Mouse (Mus musculus): ENCODE results near the gene Stox2. TPM values are rescaled to one million over a fixed set of nuclear protein-coding genes. Genes with fewer than 3 reads are reported as not detected.
A peak's percentile ranks its signal among the peaks of the same experiment; 100 is the strongest.

Stox2 gene
- polyA plus RNA-seq, 1 experiment from 2014 or later: 7.3 TPM

GRCm38 (mm10) chr8:47355340-47355906, 90.7 kb downstream of the Stox2 start:
- no peak overlapping the region for H3K4me2 ChIP-seq (ENCODE audit: low read depth, low read length)
- WGBS: 88% methylated on average over 8 of the region's 8 CpGs
- H3K9me3 ChIP-seq (replicated peaks; ENCODE audit: control insufficient read depth, low read length): no peaks in the 10 kb centered on the region
- no peak overlapping the region for H3K4me3 ChIP-seq (ENCODE audit: low read length)
- H3K27me3 ChIP-seq (ENCODE audit: control insufficient read depth, insufficient read depth, low read length): no peaks in the 10 kb centered on the region; the same call in 1 of the 2 replicates
- no peaks in the 10 kb centered on the region for H3K36me3 ChIP-seq (ENCODE audit: control insufficient read depth, insufficient read depth)
- H3K9ac ChIP-seq (ENCODE audit: low read length): no peak overlapping the region
- no peak for ATAC-seq (replicated peaks; ENCODE audit: extremely low read depth, insufficient read depth, low FRiP score)
- H3K27ac ChIP-seq (ENCODE audit: low read length): no peak overlapping the region
- H3K4me1 ChIP-seq (ENCODE audit: control insufficient read depth, insufficient read depth, low read length): peaks cover 20% of the 10 kb centered on the region

GRCm38 (mm10) chr8:47354523-47355168, 91.5 kb downstream of the Stox2 start:
- Histone ChIP-seq H3K27ac (ENCODE audit: low read length) (peak overlapping the region; percentile 24; the same call in 1 of the 2 replicates), H3K27me3 (ENCODE audit: control insufficient read depth, insufficient read depth, low read length) (no peaks in the 10 kb centered on the region; the same call in 1 of the 2 replicates)
- no peak for ATAC-seq (replicated peaks; ENCODE audit: extremely low read depth, insufficient read depth, low FRiP score)

GRCm38 (mm10) chr8:47351914-47352701, 94.1 kb downstream of the Stox2 start:
- Histone ChIP-seq H3K4me3 (ENCODE audit: low read length) (peak overlapping the region; percentile 36), H3K4me1 (ENCODE audit: control insufficient read depth, insufficient read depth, low read length) (peaks cover 22% of the 10 kb centered on the region), H3K27ac (ENCODE audit: low read length) (peak overlapping the region; percentile 74), H3K9me3 (replicated peaks; ENCODE audit: control insufficient read depth, low read length) (no peaks in the 10 kb centered on the region), H3K36me3 (ENCODE audit: control insufficient read depth, insufficient read depth) (no peaks in the 10 kb centered on the region), H3K9ac (ENCODE audit: low read length) (peak overlapping the region; percentile 54), H3K27me3 (ENCODE audit: control insufficient read depth, insufficient read depth, low read length) (no peaks in the 10 kb centered on the region; the same call in 1 of the 2 replicates), H3K4me2 (ENCODE audit: low read depth, low read length) (peak overlapping the region; percentile 59)
- ATAC-seq (replicated peaks; ENCODE audit: extremely low read depth, insufficient read depth, low FRiP score): peak; percentile 90
- 22% methylated on average over 21 of the region's 21 CpGs for WGBS

More at GRCm38 (mm10) chr8:47354523-47355168, 91.5 kb downstream of the Stox2 start:
- Histone ChIP-seq H3K9me3 (replicated peaks; ENCODE audit: control insufficient read depth, low read length) (no peaks in the 10 kb centered on the region), H3K36me3 (ENCODE audit: control insufficient read depth, insufficient read depth) (no peaks in the 10 kb centered on the region), H3K4me2 (ENCODE audit: low read depth, low read length) (no peak overlapping the region), H3K9ac (ENCODE audit: low read length) (no peak overlapping the region), H3K4me1 (ENCODE audit: control insufficient read depth, insufficient read depth, low read length) (peaks cover 20% of the 10 kb centered on the region), H3K4me3 (ENCODE audit: low read length) (no peak overlapping the region)
- 54% methylated on average over 12 of the region's 12 CpGs for WGBS

GRCm38 (mm10) chr8:47349082-47349481, 97.1 kb downstream of the Stox2 start:
- H3K9me3 ChIP-seq (replicated peaks; ENCODE audit: control insufficient read depth, low read length): no peaks in the 10 kb centered on the region
- WGBS: 38% methylated on average over 8 of the region's 8 CpGs
- no peaks in the 10 kb centered on the region for H3K27me3 ChIP-seq (ENCODE audit: control insufficient read depth, insufficient read depth, low read length)
- no peak overlapping the region for H3K9ac ChIP-seq (ENCODE audit: low read length)
- H3K27ac ChIP-seq (ENCODE audit: low read length): no peak overlapping the region
- ATAC-seq (replicated peaks; ENCODE audit: extremely low read depth, insufficient read depth, low FRiP score): no peak
- H3K4me1 ChIP-seq (ENCODE audit: control insufficient read depth, insufficient read depth, low read length): peaks cover 15% of the 10 kb centered on the region
- no peaks in the 10 kb centered on the region for H3K36me3 ChIP-seq (ENCODE audit: control insufficient read depth, insufficient read depth)
- no peak overlapping the region for H3K4me3 ChIP-seq (ENCODE audit: low read length)
- H3K4me2 ChIP-seq (ENCODE audit: low read depth, low read length): no peak overlapping the region

GRCm38 (mm10) chr8:47347809-47348208, 98.4 kb downstream of the Stox2 start:
- Histone ChIP-seq H3K9ac (ENCODE audit: low read length) (no peak overlapping the region), H3K27ac (ENCODE audit: low read length) (no peak overlapping the region), H3K36me3 (ENCODE audit: control insufficient read depth, insufficient read depth) (no peaks in the 10 kb centered on the region), H3K4me1 (ENCODE audit: control insufficient read depth, insufficient read depth, low read length) (peaks cover 15% of the 10 kb centered on the region), H3K4me2 (ENCODE audit: low read depth, low read length) (no peak overlapping the region), H3K9me3 (replicated peaks; ENCODE audit: control insufficient read depth, low read length) (no peaks in the 10 kb centered on the region), H3K27me3 (ENCODE audit: control insufficient read depth, insufficient read depth, low read length) (no peaks in the 10 kb centered on the region), H3K4me3 (ENCODE audit: low read length) (no peak overlapping the region)
- 55% methylated on average over 6 of the region's 6 CpGs for WGBS
- ATAC-seq (replicated peaks; ENCODE audit: extremely low read depth, insufficient read depth, low FRiP score): no peak

DNA sequence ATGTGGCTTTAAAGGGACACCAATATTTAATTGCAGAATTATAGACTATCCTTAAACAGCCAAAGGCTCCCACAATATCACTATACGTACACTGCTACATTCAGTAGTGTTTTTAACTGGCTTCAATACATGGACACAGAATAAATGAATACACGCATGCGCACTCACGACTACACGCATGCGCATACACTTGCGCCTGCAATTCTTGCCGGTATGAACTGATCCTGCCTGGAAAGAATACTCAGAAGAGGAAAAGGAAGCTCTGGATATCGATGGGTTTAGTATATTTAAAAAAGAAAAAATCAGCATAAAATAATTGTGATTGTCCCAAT, 100.4 kb downstream of the Stox2 start:
- peaks cover 4% of the 10 kb centered on the region; the same call in 1 of the 2 replicates for H3K4me1 ChIP-seq (ENCODE audit: control insufficient read depth, insufficient read depth, low read length)
- no peaks in the 10 kb centered on the region for H3K36me3 ChIP-seq (ENCODE audit: control insufficient read depth, insufficient read depth)
- H3K27ac ChIP-seq (ENCODE audit: low read length): no peak overlapping the region
- no peak overlapping the region for H3K4me3 ChIP-seq (ENCODE audit: low read length)
- no peak overlapping the region for H3K4me2 ChIP-seq (ENCODE audit: low read depth, low read length)
- no peaks in the 10 kb centered on the region for H3K27me3 ChIP-seq (ENCODE audit: control insufficient read depth, insufficient read depth, low read length)
- WGBS: 93% methylated on average over 9 of the region's 9 CpGs
- ATAC-seq (replicated peaks; ENCODE audit: extremely low read depth, insufficient read depth, low FRiP score): no peak
- no peaks in the 10 kb centered on the region for H3K9me3 ChIP-seq (replicated peaks; ENCODE audit: control insufficient read depth, low read length)
- H3K9ac ChIP-seq (ENCODE audit: low read length): no peak overlapping the region

GRCm38 (mm10) chr8:47345085-47345771, 100.9 kb downstream of the Stox2 start:
- Histone ChIP-seq H3K27ac (ENCODE audit: low read length) (peak overlapping the region; percentile 42; the same call in 1 of the 2 replicates), H3K9me3 (replicated peaks; ENCODE audit: control insufficient read depth, low read length) (no peaks in the 10 kb centered on the region), H3K27me3 (ENCODE audit: control insufficient read depth, insufficient read depth, low read length) (no peaks in the 10 kb centered on the region), H3K9ac (ENCODE audit: low read length) (no peak overlapping the region), H3K4me1 (ENCODE audit: control insufficient read depth, insufficient read depth, low read length) (peaks cover 4% of the 10 kb centered on the region; the same call in 1 of the 2 replicates), H3K4me3 (ENCODE audit: low read length) (no peak overlapping the region), H3K36me3 (ENCODE audit: control insufficient read depth, insufficient read depth) (no peaks in the 10 kb centered on the region), H3K4me2 (ENCODE audit: low read depth, low read length) (peak overlapping the region; percentile 4; the same call in 1 of the 2 replicates)
- WGBS: 55% methylated on average over 15 of the region's 15 CpGs
- no peak for ATAC-seq (replicated peaks; ENCODE audit: extremely low read depth, insufficient read depth, low FRiP score)

- peaks cover 2% of the 10 kb centered on the region; the same call in 1 of the 2 replicates for H3K4me1 ChIP-seq (ENCODE audit: control insufficient read depth, insufficient read depth, low read length)
- no peak overlapping the region for H3K27ac ChIP-seq (ENCODE audit: low read length)
- H3K27me3 ChIP-seq (ENCODE audit: control insufficient read depth, insufficient read depth, low read length): no peaks in the 10 kb centered on the region
- H3K36me3 ChIP-seq (ENCODE audit: control insufficient read depth, insufficient read depth): no peaks in the 10 kb centered on the region
- 74% methylated on average over 11 of the region's 11 CpGs for WGBS
- H3K4me2 ChIP-seq (ENCODE audit: low read depth, low read length): no peak overlapping the region
- no peak overlapping the region for H3K4me3 ChIP-seq (ENCODE audit: low read length)
- no peak for ATAC-seq (replicated peaks; ENCODE audit: extremely low read depth, insufficient read depth, low FRiP score)
- no peaks in the 10 kb centered on the region for H3K9me3 ChIP-seq (replicated peaks; ENCODE audit: control insufficient read depth, low read length)
- H3K9ac ChIP-seq (ENCODE audit: low read length): no peak overlapping the region
These were observed 104.7 kb downstream of the Stox2 start for GRCm38 (mm10) chr8:47341474-47341873.
